Comparison of ENCODE assay signal across 9 mouse cellular contexts in genomic region chr7:73585114-73586032, GRCm38 (mm10). TPM values are rescaled to one million over a fixed set of nuclear protein-coding genes. Genes with fewer than 3 reads are reported as not detected.
DNase-seq lines count a peak whose midpoint lies in the region; ATAC-seq and TF ChIP-seq lines count a peak whose summit lies in the region.
"Had no signal": no experiment of that assay in that cellular context is flagged by ENCODE, and none has a peak within 500 bp of the region (broad histone marks: within the 10 kb centered on the region; RNA-seq: fewer than 3 reads in every experiment).

No protein-coding gene starts in this region.

- H3K27me3 ChIP-seq in heart, embryonic 13.5 days (replicated peaks) = no peaks in the 10 kb centered on the region
- no peaks in the 10 kb centered on the region for H3K27me3 ChIP-seq in limb, embryonic 12.5 days
- no peaks in the 10 kb centered on the region for H3K27me3 ChIP-seq in stomach, postnatal 0 days (ENCODE audit: control insufficient read depth, insufficient read depth, low read length)

- H3K4me2 ChIP-seq in heart, embryonic 13.5 days = peak overlapping the region; percentile 56
- H3K4me2 ChIP-seq in limb, embryonic 12.5 days = no peak overlapping the region
- peak overlapping the region; percentile 33; the same call in 1 of the 2 replicates for H3K4me2 ChIP-seq in stomach, postnatal 0 days (replicated peaks; ENCODE audit: low read depth)

- DNase-seq in heart, adult 11 months = no peak
- DNase-seq in thymus, postnatal 4 days = peak; percentile 54
- no peak for DNase-seq in thymus, postnatal 0 days (ENCODE audit: low spot score)
- DNase-seq in stomach, postnatal 0 days (ENCODE audit: low spot score) = peak; percentile 42
- no peak for DNase-seq in ovary, adult 18-20 months (ENCODE audit: low spot score)
- DNase-seq in frontal cortex, postnatal 14 days (ENCODE audit: low spot score in 2 of 2) = no peak

- WGBS in heart, embryonic 13.5 days = 66% methylated on average over 22 of the region's 22 CpGs
- 79% methylated on average over 22 of the region's 22 CpGs for WGBS in limb, embryonic 12.5 days
- WGBS in stomach, postnatal 0 days = 57% methylated on average over 21 of the region's 22 CpGs

- no peaks in the 10 kb centered on the region for H3K9me3 ChIP-seq in heart, embryonic 13.5 days
- no peaks in the 10 kb centered on the region for H3K9me3 ChIP-seq in limb, embryonic 12.5 days
- H3K9me3 ChIP-seq in stomach, postnatal 0 days (ENCODE audit: control insufficient read depth, low read length) = no peaks in the 10 kb centered on the region
- H3K9me3 ChIP-seq: G1E had no signal

- ATAC-seq in heart, embryonic 13.5 days (ENCODE audit: extremely low read depth, insufficient number of reproducible peaks, low FRiP score, low TSS enrichment) = no peak
- ATAC-seq in limb, embryonic 12.5 days (ENCODE audit: insufficient number of reproducible peaks, insufficient read depth, low FRiP score, low TSS enrichment, low read depth) = no peak
- no peak for ATAC-seq in stomach, postnatal 0 days (ENCODE audit: low FRiP score, low TSS enrichment)

- TF ChIP-seq CTCF in stomach, postnatal 0 days (IDR thresholded peaks at IDR 0.05; ENCODE audit: low read depth) = peak; percentile 41

- H3K4me1 ChIP-seq in heart, embryonic 13.5 days = peaks cover 66% of the 10 kb centered on the region
- peaks cover 44% of the 10 kb centered on the region for H3K4me1 ChIP-seq in limb, embryonic 12.5 days (replicated peaks)
- H3K4me1 ChIP-seq in stomach, postnatal 0 days (replicated peaks; ENCODE audit: control insufficient read depth, insufficient read depth) = peaks cover 16% of the 10 kb centered on the region; the same call in 1 of the 2 replicates

- H3K9ac ChIP-seq in heart, embryonic 13.5 days = 0 out of 2 replicates have a peak overlapping the region, but pooled peaks have one; percentile 28
- no peak overlapping the region; the same call in 1 of the 2 replicates for H3K9ac ChIP-seq in limb, embryonic 12.5 days (replicated peaks)
- H3K9ac ChIP-seq in stomach, postnatal 0 days (ENCODE audit: low read length) = no peak overlapping the region

- no peak overlapping the region for H3K4me3 ChIP-seq in heart, embryonic 13.5 days
- no peak overlapping the region for H3K4me3 ChIP-seq in limb, embryonic 12.5 days (replicated peaks)
- H3K4me3 ChIP-seq in stomach, postnatal 0 days (ENCODE audit: low read depth, low read length) = no peak overlapping the region

- H3K27ac ChIP-seq in heart, embryonic 13.5 days (replicated peaks) = peak overlapping the region; percentile 99
- H3K27ac ChIP-seq in limb, embryonic 12.5 days = peak overlapping the region; percentile 87
- H3K27ac ChIP-seq in stomach, postnatal 0 days (replicated peaks) = peak overlapping the region; percentile 96

- no peak for TF ChIP-seq EP300 in stomach, postnatal 0 days (optimal IDR thresholded peaks at IDR 0.05)

- H3K36me3 ChIP-seq in heart, embryonic 13.5 days = no peaks in the 10 kb centered on the region
- H3K36me3 ChIP-seq in limb, embryonic 12.5 days = no peaks in the 10 kb centered on the region
- H3K36me3 ChIP-seq in stomach, postnatal 0 days (ENCODE audit: control insufficient read depth, insufficient read depth, low read length) = no peaks in the 10 kb centered on the region
- H3K36me3 ChIP-seq: G1E had no signal

RNA-seq across cellular contexts. Expression of gene Chd2, which starts 43.7 kb away (rescaled TPM):
- 31.3 and 34.1 TPM in 2 replicates for polyA plus RNA-seq in heart, embryonic 13.5 days (2015; fragmentation: Nextera tagmentation; extraction: Ambion mirVana)
- polyA plus RNA-seq in thymus, postnatal 0 days (2015; fragmentation: Nextera tagmentation; extraction: Ambion mirVana) = 52.6 and 64.2 TPM in 2 replicates
- 66.8 and 70.3 TPM in 2 replicates for polyA plus RNA-seq in limb, embryonic 12.5 days (2016; fragmentation: Nextera tagmentation; extraction: Ambion mirVana)
- polyA plus RNA-seq in stomach, postnatal 0 days (2015; fragmentation: Nextera tagmentation; extraction: Ambion mirVana) = 15.9 and 18.0 TPM in 2 replicates

Comparison
In these comparisons a context has a peak if more than half of its experiments do, and no peak if none do; other contexts are left out.
1. DNase-seq: peak in thymus, postnatal 4 days (single experiment) and stomach, postnatal 0 days (single experiment); none in heart, adult 11 months (single experiment), thymus, postnatal 0 days (single experiment), ovary, adult 18-20 months (single experiment) and frontal cortex, postnatal 14 days (0 of 2).
2. Peak in every context shown above with its lines, with median percentiles within 50 percentile points of each other: H3K27ac ChIP-seq.